Mouse (Mus musculus): ENCODE measurements around the gene 1190005I06Rik. TPM values are rescaled to one million over a fixed set of nuclear protein-coding genes. Genes with fewer than 3 reads are reported as not detected.

1190005I06Rik gene
- polyA plus RNA-seq, 1 experiment from 2014 or later: 18.1 TPM

Other genes with a start within 250 kb of the 1190005I06Rik start
- 15.3 and 16.5 TPM in 2 replicates for gene Gins2, start 58.3 kb downstream of the 1190005I06Rik start, polyA plus RNA-seq (2015; fragmentation: Nextera tagmentation; extraction: Ambion mirVana)
- 6.6 and 6.8 TPM in 2 replicates for gene Gm27021, start 20.4 kb upstream of the 1190005I06Rik start, polyA plus RNA-seq (2015; fragmentation: Nextera tagmentation; extraction: Ambion mirVana)
- 1,028 and 1,049 TPM in 2 replicates for gene Cox4i1, start 20.6 kb upstream of the 1190005I06Rik start, polyA plus RNA-seq (2015; fragmentation: Nextera tagmentation; extraction: Ambion mirVana)
- gene Emc8, start 20.9 kb upstream of the 1190005I06Rik start, polyA plus RNA-seq (2015; fragmentation: Nextera tagmentation; extraction: Ambion mirVana): 98.0 and 115 TPM in 2 replicates
- 3.7 and 4.0 TPM in 2 replicates for gene Irf8, start 88.7 kb upstream of the 1190005I06Rik start, polyA plus RNA-seq (2015; fragmentation: Nextera tagmentation; extraction: Ambion mirVana)